Mouse (Mus musculus): ENCODE results near the gene Olfr1288. TPM values are rescaled to one million over a fixed set of nuclear protein-coding genes. Genes with fewer than 3 reads are reported as not detected.

The Olfr1288 gene
- not detected in 2 replicates for total RNA-seq (2014; rRNA removed; ENCODE audit: low replicate concordance)
- not detected in 2 replicates for polyA plus RNA-seq (2015; fragmentation: Nextera tagmentation; extraction: Ambion mirVana)

DNA sequence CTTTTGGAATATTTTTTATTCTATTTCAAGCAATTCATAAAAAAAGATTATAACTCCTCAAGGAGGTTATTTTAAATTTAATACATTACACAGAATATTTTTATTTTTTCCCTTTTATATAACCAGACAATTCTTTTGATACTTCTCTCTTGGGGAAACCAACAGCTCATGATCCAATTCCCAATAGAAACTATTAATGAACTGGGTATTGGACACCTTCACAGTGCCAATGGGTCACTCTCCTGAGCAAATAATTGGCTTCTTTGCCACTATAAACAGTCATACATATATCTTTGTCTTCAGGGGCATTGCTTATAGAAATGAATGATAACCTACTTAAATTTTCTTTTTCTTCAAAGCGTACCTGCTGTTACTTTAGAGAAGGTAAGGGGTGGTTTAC is at the start of gene Olfr1288:
Gene Olfr1288 (plus strand): TSS at position 301 of the 400 bp plus-strand sequence.
- TF ChIP-seq CTCF (IDR thresholded peaks at IDR 0.05; ENCODE audit: low read depth) (no peak), EP300 (IDR thresholded peaks at IDR 0.05; ENCODE audit: low read depth) (no peak)
- H3K9ac ChIP-seq (replicated peaks; ENCODE audit: low read depth, low read length) = no peak within 1 kb of the TSS
- no peaks in the 10 kb centered on the region for H3K36me3 ChIP-seq (replicated peaks; ENCODE audit: control insufficient read depth, insufficient read depth, low read length)
- 82% methylated on average over 1 of the region's 1 CpGs for WGBS
- no peaks in the 10 kb centered on the region; the same call in 1 of the 2 replicates for H3K9me3 ChIP-seq (replicated peaks; ENCODE audit: control insufficient read depth, low read length)
- DNase-seq (ENCODE audit: low spot score) (no peak), ATAC-seq (ENCODE audit: insufficient read depth, low read depth) (no peak)
- H3K27ac ChIP-seq (ENCODE audit: low read depth) = no peak within 1 kb of the TSS
- no peaks in the 10 kb centered on the region for H3K27me3 ChIP-seq (ENCODE audit: control insufficient read depth, insufficient read depth, low read length)
- no peak within 1 kb of the TSS for H3K4me2 ChIP-seq (ENCODE audit: low read depth, low read length)
- H3K4me3 ChIP-seq (ENCODE audit: low read depth, low read length) = no peak within 1 kb of the TSS
- no peaks in the 10 kb centered on the region for H3K4me1 ChIP-seq (ENCODE audit: control insufficient read depth, insufficient read depth)

DNA sequence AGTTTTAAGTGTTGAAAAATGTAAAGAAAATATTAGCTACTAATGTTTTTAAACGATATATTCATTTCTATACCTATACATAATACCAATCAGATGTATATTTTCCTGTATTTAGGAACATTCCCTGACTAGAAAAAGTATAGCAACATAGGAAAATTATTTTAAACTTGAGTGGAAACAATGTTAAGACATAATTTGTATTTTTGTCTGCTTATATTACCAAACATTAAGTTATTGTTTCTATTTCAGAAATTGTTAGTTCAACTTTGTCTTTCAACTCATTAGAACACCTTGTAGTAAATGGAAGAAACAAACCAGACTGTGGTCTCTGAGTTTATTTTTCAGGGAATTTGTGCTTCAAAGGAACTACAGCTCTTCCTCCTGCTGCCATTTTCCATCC is 25.1 kb upstream of the Olfr1288 start, which contains the start of gene Olfr1287:
Gene Olfr1287 (plus strand): TSS at position 301 of the 400 bp plus-strand sequence.
- Histone ChIP-seq H3K36me3 (replicated peaks; ENCODE audit: control insufficient read depth, insufficient read depth, low read length) (no peaks in the 10 kb centered on the region), H3K4me2 (ENCODE audit: low read depth, low read length) (no peak within 1 kb of the TSS), H3K27me3 (ENCODE audit: control insufficient read depth, insufficient read depth, low read length) (no peaks in the 10 kb centered on the region), H3K4me3 (ENCODE audit: low read depth, low read length) (no peak within 1 kb of the TSS), H3K9me3 (replicated peaks; ENCODE audit: control insufficient read depth, low read length) (no peaks in the 10 kb centered on the region), H3K9ac (replicated peaks; ENCODE audit: low read depth, low read length) (no peak within 1 kb of the TSS), H3K27ac (ENCODE audit: low read depth) (no peak within 1 kb of the TSS), H3K4me1 (ENCODE audit: control insufficient read depth, insufficient read depth) (no peaks in the 10 kb centered on the region)
- ATAC-seq (ENCODE audit: insufficient read depth, low read depth) (no peak), DNase-seq (ENCODE audit: low spot score) (no peak)
- WGBS = 49% methylated on average over 1 of the region's 1 CpGs
- TF ChIP-seq CTCF (IDR thresholded peaks at IDR 0.05; ENCODE audit: low read depth) (no peak), EP300 (IDR thresholded peaks at IDR 0.05; ENCODE audit: low read depth) (no peak)

DNA sequence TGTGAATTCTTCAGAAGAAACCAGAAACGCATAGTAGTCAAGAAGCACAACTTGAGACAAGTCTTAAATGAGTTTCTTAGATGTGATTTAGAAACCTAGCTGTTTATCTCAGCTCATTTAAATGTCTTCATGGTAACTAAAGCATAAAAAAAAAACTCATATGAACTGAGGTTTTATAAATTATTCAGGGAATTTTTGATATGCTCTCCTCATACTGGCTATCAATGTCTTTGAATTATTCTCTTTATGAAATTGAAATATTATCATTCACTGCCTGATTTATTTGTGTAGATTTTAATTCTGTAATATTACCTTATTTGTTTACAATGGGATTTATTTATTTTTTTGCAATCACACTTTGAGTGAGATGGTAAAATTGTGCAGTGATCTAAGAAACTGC is 6.6 kb downstream of the Olfr1288 start, which contains the start of gene Olfr1289:
Gene Olfr1289 (plus strand): TSS at position 301 of the 400 bp plus-strand sequence.
- no peaks in the 10 kb centered on the region for H3K4me1 ChIP-seq (ENCODE audit: control insufficient read depth, insufficient read depth)
- ATAC-seq (ENCODE audit: insufficient read depth, low read depth) = no peak
- TF ChIP-seq CTCF (IDR thresholded peaks at IDR 0.05; ENCODE audit: low read depth) (no peak), EP300 (IDR thresholded peaks at IDR 0.05; ENCODE audit: low read depth) (no peak)
- H3K9me3 ChIP-seq (replicated peaks; ENCODE audit: control insufficient read depth, low read length) = no peaks in the 10 kb centered on the region
- no peak for DNase-seq (ENCODE audit: low spot score)
- no peak within 1 kb of the TSS for H3K4me2 ChIP-seq (ENCODE audit: low read depth, low read length)
- no peak within 1 kb of the TSS for H3K4me3 ChIP-seq (ENCODE audit: low read depth, low read length)
- 73% methylated on average over 1 of the region's 1 CpGs for WGBS
- H3K27ac ChIP-seq (ENCODE audit: low read depth) = no peak within 1 kb of the TSS
- no peak within 1 kb of the TSS for H3K9ac ChIP-seq (replicated peaks; ENCODE audit: low read depth, low read length)
- no peaks in the 10 kb centered on the region for H3K27me3 ChIP-seq (ENCODE audit: control insufficient read depth, insufficient read depth, low read length)
- no peaks in the 10 kb centered on the region for H3K36me3 ChIP-seq (replicated peaks; ENCODE audit: control insufficient read depth, insufficient read depth, low read length)

DNA sequence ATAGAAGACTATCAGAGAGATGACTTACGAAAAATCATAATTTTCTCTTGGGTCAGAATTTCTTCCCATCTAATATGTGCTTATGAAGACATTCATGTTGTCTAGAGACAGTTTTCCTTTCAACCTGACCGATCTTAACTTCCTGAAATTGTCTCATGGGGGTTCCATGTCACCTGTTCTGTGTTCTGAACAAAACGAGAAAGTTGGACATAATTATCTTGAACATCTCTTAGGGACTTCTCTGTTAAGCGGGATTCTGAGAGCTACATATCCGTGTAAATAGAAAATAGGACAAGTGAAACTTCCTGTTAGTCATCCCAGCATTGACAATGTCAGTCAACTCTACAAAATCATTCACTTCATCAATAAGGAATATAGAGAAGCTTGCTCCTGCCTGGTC is 19.8 kb downstream of the Olfr1288 start, which contains the start of gene Olfr1290:
Gene Olfr1290 (minus strand): TSS at position 101 of the 400 bp plus-strand sequence.
- Histone ChIP-seq H3K4me2 (ENCODE audit: low read depth, low read length) (no peak within 1 kb of the TSS), H3K9ac (replicated peaks; ENCODE audit: low read depth, low read length) (no peak within 1 kb of the TSS), H3K4me3 (ENCODE audit: low read depth, low read length) (no peak within 1 kb of the TSS), H3K36me3 (replicated peaks; ENCODE audit: control insufficient read depth, insufficient read depth, low read length) (no peaks in the 10 kb centered on the region), H3K9me3 (replicated peaks; ENCODE audit: control insufficient read depth, low read length) (no peaks in the 10 kb centered on the region), H3K27me3 (ENCODE audit: control insufficient read depth, insufficient read depth, low read length) (no peaks in the 10 kb centered on the region), H3K27ac (ENCODE audit: low read depth) (no peak within 1 kb of the TSS), H3K4me1 (ENCODE audit: control insufficient read depth, insufficient read depth) (no peaks in the 10 kb centered on the region)
- DNase-seq (ENCODE audit: low spot score) = no peak
- 60% methylated on average over 5 of the region's 5 CpGs for WGBS
- TF ChIP-seq CTCF (IDR thresholded peaks at IDR 0.05; ENCODE audit: low read depth) = no peak
- no peak for TF ChIP-seq EP300 (IDR thresholded peaks at IDR 0.05; ENCODE audit: low read depth)
- no peak for ATAC-seq (ENCODE audit: insufficient read depth, low read depth)

DNA sequence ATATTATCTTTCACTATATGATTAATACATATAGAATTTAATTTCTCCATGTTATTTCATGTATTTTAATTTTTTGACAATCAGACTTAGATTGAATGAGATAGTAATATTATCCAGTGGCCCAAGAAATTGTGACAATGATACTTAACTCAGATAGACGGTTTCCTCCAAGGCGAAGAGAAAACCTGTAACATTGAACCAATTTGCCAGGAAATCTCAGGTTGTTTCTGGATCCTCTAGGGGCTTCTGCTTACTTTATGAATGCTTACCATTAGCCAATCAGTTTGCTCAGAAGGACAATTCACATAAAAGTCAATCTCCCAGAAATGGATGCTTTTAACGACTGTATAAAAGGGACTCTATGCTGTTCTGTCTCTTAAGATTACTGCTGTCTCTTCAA is 23.0 kb downstream of the Olfr1288 start, which contains the start of gene Olfr1291-ps1:
Gene Olfr1291-ps1 (plus strand): TSS at position 301 of the 400 bp plus-strand sequence.
- Histone ChIP-seq H3K36me3 (replicated peaks; ENCODE audit: control insufficient read depth, insufficient read depth, low read length) (no peaks in the 10 kb centered on the region), H3K9me3 (replicated peaks; ENCODE audit: control insufficient read depth, low read length) (no peaks in the 10 kb centered on the region), H3K4me1 (ENCODE audit: control insufficient read depth, insufficient read depth) (no peaks in the 10 kb centered on the region), H3K4me3 (ENCODE audit: low read depth, low read length) (no peak within 1 kb of the TSS), H3K4me2 (ENCODE audit: low read depth, low read length) (no peak within 1 kb of the TSS), H3K27me3 (ENCODE audit: control insufficient read depth, insufficient read depth, low read length) (no peaks in the 10 kb centered on the region), H3K27ac (ENCODE audit: low read depth) (no peak within 1 kb of the TSS), H3K9ac (replicated peaks; ENCODE audit: low read depth, low read length) (no peak within 1 kb of the TSS)
- 84% methylated on average over 3 of the region's 3 CpGs for WGBS
- TF ChIP-seq CTCF (IDR thresholded peaks at IDR 0.05; ENCODE audit: low read depth) (no peak), EP300 (IDR thresholded peaks at IDR 0.05; ENCODE audit: low read depth) (no peak)
- DNase-seq (ENCODE audit: low spot score) (no peak), ATAC-seq (ENCODE audit: insufficient read depth, low read depth) (no peak)

DNA sequence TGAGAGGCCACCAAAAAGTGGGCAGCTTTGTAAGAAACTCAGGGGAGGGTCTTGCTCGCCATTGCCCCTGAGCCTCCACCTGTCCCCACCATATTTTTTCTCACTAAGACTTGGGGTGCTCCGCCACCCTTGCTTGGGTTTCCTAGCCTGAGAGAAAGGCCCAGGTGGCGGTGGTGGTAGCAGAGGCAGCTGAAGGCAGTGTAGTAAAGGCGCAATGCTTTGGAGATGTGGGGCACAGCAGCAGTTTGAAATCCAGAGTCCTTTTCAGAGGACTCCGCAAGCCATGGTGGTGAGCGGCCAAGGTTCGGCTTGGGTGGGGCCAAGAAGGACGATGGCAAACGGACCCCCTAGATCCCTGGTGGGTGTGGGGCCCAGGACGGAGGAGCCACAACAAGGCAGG is 43.5 kb downstream of the Olfr1288 start:
- 84% methylated on average over 10 of the region's 10 CpGs for WGBS
- Histone ChIP-seq H3K4me2 (ENCODE audit: low read depth, low read length) (no peak overlapping the region), H3K4me1 (ENCODE audit: control insufficient read depth, insufficient read depth) (no peaks in the 10 kb centered on the region)

More for the DNA sequence above, 43.5 kb downstream of the Olfr1288 start:
- Histone ChIP-seq H3K9me3 (replicated peaks; ENCODE audit: control insufficient read depth, low read length) (0 out of 2 replicates have a peak, but pooled peaks cover 4% of the 10 kb centered on the region), H3K27ac (ENCODE audit: low read depth) (no peak overlapping the region), H3K4me3 (ENCODE audit: low read depth, low read length) (no peak overlapping the region), H3K36me3 (replicated peaks; ENCODE audit: control insufficient read depth, insufficient read depth, low read length) (no peaks in the 10 kb centered on the region), H3K27me3 (ENCODE audit: control insufficient read depth, insufficient read depth, low read length) (no peaks in the 10 kb centered on the region), H3K9ac (replicated peaks; ENCODE audit: low read depth, low read length) (no peak overlapping the region)
- no peak for ATAC-seq (ENCODE audit: insufficient read depth, low read depth)
- TF ChIP-seq EP300 (IDR thresholded peaks at IDR 0.05; ENCODE audit: low read depth) = no peak
- no peak for TF ChIP-seq CTCF (IDR thresholded peaks at IDR 0.05; ENCODE audit: low read depth)
- DNase-seq (ENCODE audit: low spot score) = no peak
